Mouse (Mus musculus) left cerebral cortex, postnatal 14 days (tissue): Measurements from ENCODE around the gene Cx3cr1. TPM values are rescaled to one million over a fixed set of nuclear protein-coding genes. Genes with fewer than 3 reads are reported as not detected.

Source experiments
- DNase-seq, 2 experiments: peaks; one replicate each; pipeline ENCODE4 v3.0.0; 2021 to 2022; ENCODE audit warnings: low spot score in 2 of 2, mixed read lengths in 1 of 2
- intact Hi-C: fragments of 180-260 bp; cut with DNase I; formaldehyde crosslinking; loops from one replicate; pipeline ENCODE4 v1.15.1; 2025
- total RNA-seq, 2 experiments: library from RNA; stranded (reverse); gene quantifications; 2 replicates each; pipeline ENCODE4 v1.2.3; 2021

Gene Cx3cr1
- total RNA-seq, 2 experiments from 2014 or later, result 34.9 to 36.7 TPM

- intact Hi-C loops, result no loop called here
- DNase-seq, result no peak
Observed at GRCm38 (mm10) chr9:120084406-120084805, 14.7 kb upstream of the Cx3cr1 start.

GRCm38 (mm10) chr9:120083158-120083894 lies 13.6 kb upstream of the Cx3cr1 start:
- DNase-seq, result no peak
- intact Hi-C loops, result no loop called here

GRCm38 (mm10) chr9:120082691-120083090 lies 13.0 kb upstream of the Cx3cr1 start:
- intact Hi-C loops, result no loop called here
- no peak for DNase-seq

- intact Hi-C loops, result no loop called here
- peak; percentile 30 to 31 for DNase-seq
Observed at GRCm38 (mm10) chr9:120081967-120082366, 12.3 kb upstream of the Cx3cr1 start.

- peak in 1 of 2 experiments; percentile 23 for DNase-seq
- intact Hi-C loops, result no loop called here
Observed at GRCm38 (mm10) chr9:120081247-120081646, 11.6 kb upstream of the Cx3cr1 start.

- intact Hi-C loops, result no loop called here
- DNase-seq, result peak; percentile 60 to 61
Observed at GRCm38 (mm10) chr9:120080546-120081108, 10.9 kb upstream of the Cx3cr1 start.

- intact Hi-C loops, result no loop called here
- DNase-seq, result no peak
Observed at GRCm38 (mm10) chr9:120079901-120080300, 10.2 kb upstream of the Cx3cr1 start.

- intact Hi-C loops, result no loop called here
- DNase-seq, result no peak
Observed at GRCm38 (mm10) chr9:120078241-120078640, 8.6 kb upstream of the Cx3cr1 start.

- intact Hi-C loops, result no loop called here
- DNase-seq, result no peak
Observed at GRCm38 (mm10) chr9:120074516-120074915, 4.8 kb upstream of the Cx3cr1 start.

- peak; percentile 75 to 82 for DNase-seq
- intact Hi-C loops, result loop anchor here (2.0 kb wide), 1 partner anchor 52 kb away; no protein-coding TSS in a partner anchor
Observed at GRCm38 (mm10) chr9:120073169-120073568, 3.5 kb upstream of the Cx3cr1 start.

- intact Hi-C loops, result no loop called here
- DNase-seq, result no peak
Observed at GRCm38 (mm10) chr9:120071251-120071650, 1.6 kb upstream of the Cx3cr1 start.

- intact Hi-C loops, result no loop called here
- peak; percentile 27 to 34 for DNase-seq
Observed at GRCm38 (mm10) chr9:120068047-120068446, 1.6 kb downstream of the Cx3cr1 start.

GRCm38 (mm10) chr9:120067609-120068008 lies 2.1 kb downstream of the Cx3cr1 start:
- intact Hi-C loops, result no loop called here
- DNase-seq, result no peak

GRCm38 (mm10) chr9:120064317-120064716 lies 5.4 kb downstream of the Cx3cr1 start:
- DNase-seq, result no peak
- intact Hi-C loops, result loop anchor here (1.0 kb wide), 1 partner anchor 15 kb away; no protein-coding TSS in a partner anchor

GRCm38 (mm10) chr9:120058730-120059129 lies 10.9 kb downstream of the Cx3cr1 start:
- intact Hi-C loops, result no loop called here
- DNase-seq, result peak in 1 of 2 experiments; percentile 31

- no peak for DNase-seq
- intact Hi-C loops, result no loop called here
Observed at GRCm38 (mm10) chr9:120056201-120056600, 13.5 kb downstream of the Cx3cr1 start.

GRCm38 (mm10) chr9:120054545-120055277 lies 15.0 kb downstream of the Cx3cr1 start:
- peak; percentile 33 to 35 for DNase-seq
- intact Hi-C loops, result no loop called here

GRCm38 (mm10) chr9:120049407-120049806 lies 20.3 kb downstream of the Cx3cr1 start:
- intact Hi-C loops, result loop anchor here (1.0 kb wide), 1 partner anchor 15 kb away; no protein-coding TSS in a partner anchor

GRCm38 (mm10) chr9:120048495-120048894 lies 21.2 kb downstream of the Cx3cr1 start:
- intact Hi-C loops, result no loop called here
- DNase-seq, result no peak

More at GRCm38 (mm10) chr9:120049407-120049806, 20.3 kb downstream of the Cx3cr1 start:
- no peak for DNase-seq

- no peak for DNase-seq
- intact Hi-C loops, result no loop called here
Observed at GRCm38 (mm10) chr9:120043115-120043514, 26.6 kb downstream of the Cx3cr1 start.
